Mouse (Mus musculus) kidney, embryonic 16.5 days (tissue): ENCODE results near the gene Mgmt. TPM values are rescaled to one million over a fixed set of nuclear protein-coding genes. Genes with fewer than 3 reads are reported as not detected.

Source experiments
- ATAC-seq: fragments of 200-750 bp; cut with Nextera tagmentation; 2 replicates; pipeline ENCODE4 v1.8.0; 2017; ENCODE audit warnings: moderate TSS enrichment; ENCODE audit not compliant: low FRiP score, low TSS enrichment
- H3K27ac ChIP-seq: fragments of 300-500 bp; sonication (generic); 2 replicates; pipeline ENCODE4 v1.5.1; 2014; ENCODE audit warnings: low read length
- H3K27me3 ChIP-seq: fragments of 300-500 bp; sonication (generic); 2 replicates; pipeline ENCODE4 v1.6.1; 2014; ENCODE audit warnings: low read length, control low read depth, mixed read lengths; ENCODE audit not compliant: insufficient read depth
- H3K36me3 ChIP-seq: fragments of 300-500 bp; sonication (generic); 2 replicates; pipeline ENCODE4 v1.6.1; 2014; ENCODE audit warnings: low read length, control low read depth, mixed read lengths; ENCODE audit not compliant: insufficient read depth
- H3K4me1 ChIP-seq: fragments of 300-500 bp; sonication (generic); 2 replicates; pipeline ENCODE4 v1.6.1; 2014; ENCODE audit warnings: low read length, control low read depth, mixed read lengths; ENCODE audit not compliant: insufficient read depth
- H3K4me2 ChIP-seq: fragments of 300-500 bp; sonication (generic); replicated peaks from 2 replicates; pipeline ENCODE4 v1.6.1; 2014; ENCODE audit warnings: low read depth, low read length
- H3K4me3 ChIP-seq: fragments of 300-500 bp; sonication (generic); 2 replicates; pipeline ENCODE4 v1.5.1; 2014; ENCODE audit warnings: mild to moderate bottlenecking, low read length
- H3K9ac ChIP-seq: fragments of 300-500 bp; sonication (generic); replicated peaks from 2 replicates; pipeline ENCODE4 v1.6.1; 2014; ENCODE audit warnings: low read length
- H3K9me3 ChIP-seq: fragments of 300-500 bp; sonication (generic); 2 replicates; pipeline ENCODE4 v1.6.1; 2016; ENCODE audit warnings: low read length, control low read depth
- WGBS: fragments of 180-500 bp; shearing (Covaris S2); extraction: QIAGEN DNeasy Blood & Tissue Kit; methylation state at CpG from one replicate; pipeline ENCODE4 v1.1.7; 2014; 5-methylcytosine and 5-hydroxymethylcytosine counted together
- polyA plus RNA-seq: library from polyadenylated mRNA; unstranded; fragments of >200 nt; fragmentation: Nextera tagmentation; extraction: Ambion mirVana; gene quantifications from 2 replicates; pipeline ENCODE4 v1.2.1, GENCODE M21; 2015

The Mgmt gene
- polyA plus RNA-seq, 1 experiment from 2014 or later = 6.6 TPM

DNA sequence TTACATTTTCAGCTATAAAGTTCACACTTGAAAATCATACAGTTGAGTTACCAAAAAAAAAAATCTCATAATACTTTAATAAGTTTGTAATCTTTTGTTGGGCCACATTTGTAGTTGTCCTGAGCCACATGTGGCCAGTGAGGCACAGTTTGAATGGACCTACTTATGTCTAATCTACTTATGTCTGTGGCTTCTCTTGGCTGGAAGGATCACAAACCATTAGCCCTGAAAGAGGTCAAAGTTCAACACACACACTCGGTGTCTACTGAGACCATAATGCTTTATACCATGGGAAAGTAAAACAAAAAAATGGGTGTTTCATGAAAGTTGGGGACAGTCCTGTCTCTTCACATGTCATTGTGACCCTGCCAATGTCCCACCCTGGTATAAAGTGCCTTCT lies 3.1 kb downstream of the Mgmt start:
- ATAC-seq = no peak
- H3K4me2 ChIP-seq = no peak overlapping the region
- no peaks in the 10 kb centered on the region for H3K9me3 ChIP-seq
- H3K4me1 ChIP-seq = peaks cover 12% of the 10 kb centered on the region
- no peak overlapping the region for H3K4me3 ChIP-seq
- 40% methylated on average over 1 of the region's 1 CpGs for WGBS
- H3K27me3 ChIP-seq = no peaks in the 10 kb centered on the region
- no peaks in the 10 kb centered on the region for H3K36me3 ChIP-seq
- H3K9ac ChIP-seq = no peak overlapping the region
- no peak overlapping the region for H3K27ac ChIP-seq

DNA sequence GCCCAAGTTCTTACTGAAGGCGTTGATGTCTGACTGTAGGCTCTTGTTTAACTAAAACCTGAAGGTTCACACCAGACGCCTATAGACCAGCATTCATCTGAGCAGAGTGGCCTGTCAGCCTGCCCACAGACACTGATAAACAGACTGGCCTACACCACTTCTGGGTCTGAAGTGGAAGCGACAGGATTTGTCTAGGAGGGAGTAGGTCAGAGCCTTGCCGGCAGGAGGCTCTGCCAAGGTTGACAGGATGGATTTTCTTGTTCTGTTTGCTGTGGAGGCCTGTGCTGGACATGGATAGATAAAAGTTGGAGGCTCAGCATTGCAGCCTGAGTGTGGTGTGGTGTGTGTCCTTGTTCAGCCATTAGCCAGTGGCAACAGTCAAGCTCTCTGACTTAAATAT lies 3.6 kb downstream of the Mgmt start:
- no peak for ATAC-seq
- Histone ChIP-seq H3K36me3 (no peaks in the 10 kb centered on the region), H3K27me3 (no peaks in the 10 kb centered on the region), H3K4me3 (no peak overlapping the region), H3K9me3 (no peaks in the 10 kb centered on the region), H3K4me2 (no peak overlapping the region), H3K27ac (no peak overlapping the region), H3K9ac (no peak overlapping the region), H3K4me1 (peaks cover 12% of the 10 kb centered on the region)
- 78% methylated on average over 4 of the region's 4 CpGs for WGBS

GRCm38 (mm10) chr7:136908616-136909144 lies 14.3 kb downstream of the Mgmt start:
- WGBS = 93% methylated on average over 11 of the region's 11 CpGs
- Histone ChIP-seq H3K4me3 (no peak overlapping the region), H3K9ac (no peak overlapping the region), H3K4me2 (no peak overlapping the region), H3K27ac (no peak overlapping the region), H3K36me3 (no peaks in the 10 kb centered on the region), H3K27me3 (no peaks in the 10 kb centered on the region), H3K4me1 (no peaks in the 10 kb centered on the region), H3K9me3 (no peaks in the 10 kb centered on the region)
- ATAC-seq = no peak

DNA sequence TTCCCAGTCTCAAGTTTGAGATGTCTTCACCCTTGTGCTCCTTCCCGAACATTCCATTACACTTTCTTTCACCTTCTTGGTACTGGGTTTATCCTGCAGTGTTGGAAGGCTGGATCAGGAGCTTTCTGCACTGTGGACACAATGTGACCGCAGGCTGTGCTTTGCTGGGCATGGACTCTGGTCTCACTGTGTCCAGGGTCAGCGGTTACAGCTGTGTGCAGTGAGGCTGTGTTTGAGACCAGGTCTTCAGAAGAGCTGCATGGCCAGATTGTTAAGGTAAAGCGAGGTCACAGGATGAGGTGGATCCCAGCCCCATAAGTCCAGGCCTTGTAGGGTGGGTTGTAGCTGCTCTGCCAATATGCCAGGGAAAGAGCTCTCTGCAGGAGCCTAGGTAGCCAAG lies 18.5 kb downstream of the Mgmt start:
- 92% methylated on average over 4 of the region's 4 CpGs for WGBS
- H3K9me3 ChIP-seq = no peaks in the 10 kb centered on the region
- H3K27me3 ChIP-seq = no peaks in the 10 kb centered on the region
- no peak overlapping the region for H3K4me3 ChIP-seq
- no peaks in the 10 kb centered on the region for H3K4me1 ChIP-seq
- no peak overlapping the region for H3K9ac ChIP-seq
- no peak for ATAC-seq
- H3K27ac ChIP-seq = no peak overlapping the region
- H3K36me3 ChIP-seq = no peaks in the 10 kb centered on the region
- no peak overlapping the region for H3K4me2 ChIP-seq

DNA sequence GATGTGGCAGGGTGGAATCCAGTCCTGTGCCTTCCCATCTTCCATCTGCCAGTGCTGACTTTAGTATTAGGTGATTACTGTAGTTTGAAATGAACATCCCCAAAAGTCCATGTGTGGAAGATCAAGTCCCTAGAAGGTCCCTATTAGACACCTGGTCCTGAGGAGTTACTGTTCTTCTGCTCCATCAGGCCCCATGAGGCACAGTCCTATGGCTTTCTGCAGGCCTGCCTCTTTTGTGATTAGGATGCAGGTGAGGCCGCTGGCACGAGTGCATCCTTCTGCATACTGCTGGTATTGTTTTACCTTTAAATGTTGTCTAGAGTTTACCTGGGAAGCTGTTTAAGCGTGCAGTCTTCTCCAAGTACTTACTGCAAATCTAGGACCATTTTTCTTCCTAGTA lies 21.6 kb downstream of the Mgmt start:
- no peak overlapping the region for H3K4me2 ChIP-seq
- H3K4me3 ChIP-seq = no peak overlapping the region
- no peaks in the 10 kb centered on the region for H3K27me3 ChIP-seq
- no peak overlapping the region for H3K9ac ChIP-seq
- ATAC-seq = no peak
- no peaks in the 10 kb centered on the region for H3K36me3 ChIP-seq
- WGBS = 87% methylated on average over 3 of the region's 3 CpGs
- no peak overlapping the region for H3K27ac ChIP-seq
- H3K4me1 ChIP-seq = no peaks in the 10 kb centered on the region; the same call in 1 of the 2 replicates
- no peaks in the 10 kb centered on the region for H3K9me3 ChIP-seq

DNA sequence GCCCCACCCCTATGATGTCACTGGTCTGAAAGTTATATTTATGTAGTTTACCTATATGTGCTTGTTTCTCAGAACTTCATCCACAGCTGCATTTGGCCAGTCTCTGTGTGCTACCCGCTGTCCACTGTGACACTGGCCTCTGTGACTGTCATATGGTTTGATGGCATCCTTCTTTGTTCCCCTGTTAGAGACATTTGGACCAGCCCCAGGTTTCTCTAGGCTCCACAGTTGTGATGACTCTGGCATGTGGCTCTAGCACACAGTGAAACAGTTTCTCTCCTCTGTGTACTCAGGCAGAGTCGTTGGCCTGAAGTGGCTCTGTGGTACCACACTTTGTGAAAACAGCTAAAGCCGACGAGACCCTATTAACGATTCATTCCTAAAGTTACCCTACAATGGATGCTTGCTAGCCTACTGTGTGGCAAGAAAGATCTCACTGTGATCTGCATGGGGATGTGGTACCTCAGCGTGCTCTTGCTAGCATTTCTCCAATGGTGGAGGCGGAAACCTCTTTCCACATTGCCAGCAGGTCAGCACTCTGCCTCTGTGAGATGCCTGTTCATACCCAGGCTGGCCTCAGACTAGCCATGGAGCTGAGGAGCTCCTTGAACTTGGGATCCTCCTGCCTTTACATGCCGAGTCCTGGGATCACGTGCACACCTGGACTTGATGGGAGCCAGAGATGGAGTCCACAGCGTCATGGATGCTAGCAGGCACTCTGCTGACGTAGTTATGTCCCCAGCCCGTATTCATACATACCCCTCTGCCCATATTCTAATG lies 26.8 kb downstream of the Mgmt start:
- ATAC-seq = no peak
- WGBS = 90% methylated on average over 12 of the region's 12 CpGs
- H3K27me3 ChIP-seq = no peaks in the 10 kb centered on the region
- H3K27ac ChIP-seq = no peak overlapping the region
- H3K9me3 ChIP-seq = peaks cover 7% of the 10 kb centered on the region; the same call in 1 of the 2 replicates
- H3K4me3 ChIP-seq = no peak overlapping the region
- no peaks in the 10 kb centered on the region for H3K36me3 ChIP-seq
- peaks cover 16% of the 10 kb centered on the region for H3K4me1 ChIP-seq
- no peak overlapping the region for H3K4me2 ChIP-seq
- no peak overlapping the region for H3K9ac ChIP-seq

DNA sequence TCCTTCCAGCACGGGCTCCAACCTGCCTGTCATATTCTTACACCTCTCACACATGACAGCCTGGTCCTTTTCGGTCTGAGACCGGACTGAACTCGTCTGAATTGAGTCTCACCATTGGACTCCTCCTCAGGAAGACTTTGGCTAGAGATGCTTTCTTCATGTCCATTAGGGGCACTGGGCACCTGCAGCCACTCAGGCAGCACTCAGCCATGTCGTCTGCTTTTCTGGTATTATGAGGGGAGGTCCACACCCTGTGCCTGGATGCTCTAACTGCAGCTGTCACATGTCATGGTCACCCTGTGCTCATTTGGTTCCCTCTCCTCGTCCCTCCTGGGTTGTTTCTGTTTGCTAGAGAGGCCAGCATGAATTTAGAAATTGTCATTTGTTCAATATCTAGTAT lies 27.8 kb downstream of the Mgmt start:
- Histone ChIP-seq H3K9ac (no peak overlapping the region), H3K27ac (no peak overlapping the region), H3K36me3 (no peaks in the 10 kb centered on the region), H3K4me3 (no peak overlapping the region), H3K9me3 (peaks cover 7% of the 10 kb centered on the region; the same call in 1 of the 2 replicates), H3K4me1 (peaks cover 16% of the 10 kb centered on the region), H3K4me2 (no peak overlapping the region), H3K27me3 (no peaks in the 10 kb centered on the region)
- WGBS = 79% methylated on average over 6 of the region's 6 CpGs
- ATAC-seq = no peak

DNA sequence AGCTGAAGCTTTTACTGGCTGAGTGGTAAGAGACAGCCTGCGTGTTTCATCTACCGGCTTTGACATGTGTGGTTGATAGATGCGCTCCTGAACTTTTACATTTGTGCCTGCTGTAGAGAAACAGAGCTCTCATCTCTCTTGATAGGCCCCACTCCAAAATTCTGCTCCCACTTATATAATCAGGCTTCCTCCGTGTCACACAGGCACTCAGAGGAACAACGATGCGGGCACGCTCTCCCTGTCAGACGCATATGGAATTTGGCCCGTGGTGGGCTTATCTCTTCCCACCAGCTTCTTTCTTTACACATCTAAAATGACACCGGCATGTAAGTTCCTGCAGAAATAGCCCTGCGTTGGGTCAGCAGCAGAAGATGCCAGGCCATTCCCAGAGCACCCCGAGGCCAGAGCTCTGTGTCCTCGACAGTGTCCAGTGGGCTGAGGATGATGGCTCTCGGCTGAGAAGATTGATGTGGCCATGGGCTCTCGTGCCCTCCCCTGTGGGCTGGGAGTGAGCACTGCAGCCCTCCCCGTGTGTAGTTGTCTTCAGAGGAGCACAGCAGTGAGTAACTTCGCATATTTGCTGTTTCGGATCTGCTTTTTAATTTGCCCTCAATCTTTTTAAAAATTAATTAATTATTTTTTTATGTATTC lies 30.3 kb downstream of the Mgmt start:
- H3K27me3 ChIP-seq = 0 out of 2 replicates have a peak, but pooled peaks cover under 1% of the 10 kb centered on the region
- peaks cover 16% of the 10 kb centered on the region for H3K4me1 ChIP-seq
- WGBS = 56% methylated on average over 18 of the region's 18 CpGs
- H3K4me2 ChIP-seq = no peak overlapping the region
- no peak overlapping the region for H3K9ac ChIP-seq
- ATAC-seq = no peak
- no peaks in the 10 kb centered on the region for H3K36me3 ChIP-seq
- H3K27ac ChIP-seq = no peak overlapping the region
- peaks cover 7% of the 10 kb centered on the region; the same call in 1 of the 2 replicates for H3K9me3 ChIP-seq
- H3K4me3 ChIP-seq = no peak overlapping the region

DNA sequence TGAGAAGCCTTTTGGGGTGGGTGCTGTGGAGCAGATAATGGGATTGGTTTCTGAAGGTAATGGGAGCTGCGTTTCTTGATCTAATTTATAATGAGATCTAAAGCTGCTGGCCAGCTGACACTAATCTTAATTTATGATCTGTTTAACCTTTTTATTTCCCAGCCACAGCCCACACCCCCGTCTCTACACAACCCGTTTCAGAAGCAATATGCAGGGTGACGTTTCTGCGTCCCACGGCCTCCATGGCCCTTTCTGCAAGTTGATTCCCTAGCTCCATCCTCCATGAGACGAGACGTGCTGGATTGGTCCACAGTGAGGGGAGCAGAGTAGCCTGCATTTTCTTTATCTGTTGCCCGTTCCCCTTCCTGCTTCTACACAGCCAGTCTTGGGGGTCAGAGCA lies 31.8 kb downstream of the Mgmt start:
- 16% methylated on average over 9 of the region's 9 CpGs for WGBS
- peaks cover 16% of the 10 kb centered on the region for H3K4me1 ChIP-seq
- ATAC-seq = no peak

DNA sequence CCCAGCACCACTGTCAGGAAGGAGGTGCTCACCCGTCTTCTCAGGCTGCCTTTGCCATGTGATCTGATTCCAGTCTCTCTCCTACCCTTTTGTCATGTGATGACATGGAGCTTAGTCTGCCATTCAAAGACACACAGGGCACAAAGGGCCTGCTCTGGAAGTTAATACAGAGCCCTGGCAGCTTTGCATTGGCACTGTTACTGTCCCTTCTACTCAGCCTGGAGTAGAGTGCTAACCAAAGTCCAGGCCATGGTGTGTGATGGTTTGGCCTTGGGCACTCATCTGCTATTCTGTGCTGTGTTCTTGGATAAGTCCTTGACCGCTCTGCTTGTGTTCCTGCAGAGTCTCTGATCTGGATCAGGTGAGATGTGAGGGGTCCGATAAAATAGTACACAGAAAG lies 36.0 kb downstream of the Mgmt start:
- no peak overlapping the region for H3K9ac ChIP-seq
- 86% methylated on average over 3 of the region's 3 CpGs for WGBS
- 0 out of 2 replicates have a peak, but pooled peaks cover 2% of the 10 kb centered on the region for H3K27me3 ChIP-seq
- H3K4me2 ChIP-seq = no peak overlapping the region
- peaks cover 7% of the 10 kb centered on the region for H3K4me1 ChIP-seq
- no peak overlapping the region for H3K27ac ChIP-seq
- ATAC-seq = no peak
- H3K4me3 ChIP-seq = no peak overlapping the region
- no peaks in the 10 kb centered on the region for H3K36me3 ChIP-seq
- H3K9me3 ChIP-seq = no peaks in the 10 kb centered on the region

More for the DNA sequence above, 31.8 kb downstream of the Mgmt start:
- Histone ChIP-seq H3K27ac (no peak overlapping the region), H3K9ac (no peak overlapping the region), H3K4me3 (no peak overlapping the region), H3K36me3 (no peaks in the 10 kb centered on the region), H3K27me3 (0 out of 2 replicates have a peak, but pooled peaks cover 2% of the 10 kb centered on the region), H3K4me2 (no peak overlapping the region), H3K9me3 (peaks cover 7% of the 10 kb centered on the region; the same call in 1 of the 2 replicates)
